ENCODE assay signal across 9 mouse cellular contexts in genomic region chr7:73954441-73954840, GRCm38 (mm10). TPM values are rescaled to one million over a fixed set of nuclear protein-coding genes. Genes with fewer than 3 reads are reported as not detected.
DNase-seq lines count a peak whose midpoint lies in the region; ATAC-seq lines count a peak whose summit lies in the region.
"Had no signal": no experiment of that assay in that cellular context is flagged by ENCODE, and none has a peak within 500 bp of the region (broad histone marks: within the 10 kb centered on the region; RNA-seq: fewer than 3 reads in every experiment).

No protein-coding gene starts in this region.

- no peak overlapping the region for H3K4me2 ChIP-seq in forebrain, embryonic 13.5 days
- H3K4me2 ChIP-seq in forebrain, embryonic 11.5 days (ENCODE audit: low read depth, low read length, severe bottlenecking) = no peak overlapping the region
- H3K4me2 ChIP-seq: limb, embryonic 15.5 days had no signal

- H3K4me3 ChIP-seq in forebrain, embryonic 13.5 days = no peak overlapping the region
- no peak overlapping the region for H3K4me3 ChIP-seq in forebrain, embryonic 11.5 days (ENCODE audit: low read depth, low read length)
- H3K4me3 ChIP-seq: limb, embryonic 15.5 days had no signal

- 0 out of 2 replicates have a peak, but pooled peaks cover 7% of the 10 kb centered on the region for H3K4me1 ChIP-seq in forebrain, embryonic 13.5 days
- H3K4me1 ChIP-seq in forebrain, embryonic 11.5 days (replicated peaks; ENCODE audit: control insufficient read depth, insufficient read depth, low read length) = no peaks in the 10 kb centered on the region

- no peaks in the 10 kb centered on the region for H3K9me3 ChIP-seq in forebrain, embryonic 13.5 days (replicated peaks)
- no peaks in the 10 kb centered on the region for H3K9me3 ChIP-seq in forebrain, embryonic 11.5 days (ENCODE audit: control insufficient read depth, low read length)
- H3K9me3 ChIP-seq: limb, embryonic 15.5 days had no signal

- H3K27ac ChIP-seq in forebrain, embryonic 13.5 days = no peak overlapping the region; the same call in 1 of the 2 replicates
- no peak overlapping the region for H3K27ac ChIP-seq in forebrain, embryonic 11.5 days (ENCODE audit: low read depth, low read length)
- H3K27ac ChIP-seq: limb, embryonic 15.5 days had no signal

- no peak for DNase-seq in forebrain, embryonic 11.5 days (ENCODE audit: low spot score)
- DNase-seq in retina, postnatal 1 day = peak; percentile 59
- no peak for DNase-seq in retina, embryonic 14.5 days (ENCODE audit: low spot score)
- peak; percentile 22 to 38 for DNase-seq in heart, adult 9 months (ENCODE audit: low spot score in 2 of 2)
- DNase-seq in ovary, postnatal 36 days (ENCODE audit: low spot score) = peak; percentile 25
- no peak for DNase-seq in left cerebral cortex, postnatal 25 days (ENCODE audit: low spot score in 2 of 2)
- DNase-seq in embryo, embryonic 10 days (ENCODE audit: low spot score) = no peak

- H3K27me3 ChIP-seq in forebrain, embryonic 13.5 days = no peaks in the 10 kb centered on the region
- H3K27me3 ChIP-seq in forebrain, embryonic 11.5 days (ENCODE audit: control insufficient read depth, insufficient read depth, low read length) = no peaks in the 10 kb centered on the region
- H3K27me3 ChIP-seq: limb, embryonic 15.5 days had no signal

- peak; percentile 44; the same call in 1 of the 2 replicates for ATAC-seq in forebrain, embryonic 13.5 days
- ATAC-seq in forebrain, embryonic 11.5 days (replicated peaks; ENCODE audit: low FRiP score) = no peak

- H3K36me3 ChIP-seq in forebrain, embryonic 13.5 days (ENCODE audit: poor library complexity, severe bottlenecking) = peaks cover 99% of the 10 kb centered on the region
- H3K36me3 ChIP-seq in forebrain, embryonic 11.5 days (ENCODE audit: control insufficient read depth, insufficient read depth, low read length) = no peaks in the 10 kb centered on the region; the same call in 1 of the 2 replicates

- intact Hi-C loops in left cerebral cortex, postnatal 25 days (cut with DNase I) = no loop called here

- WGBS in forebrain, embryonic 13.5 days = 50% methylated on average over 5 of the region's 5 CpGs
- WGBS in forebrain, embryonic 11.5 days = 78% methylated on average over 5 of the region's 5 CpGs

- no peak overlapping the region for H3K9ac ChIP-seq in forebrain, embryonic 13.5 days
- no peak overlapping the region for H3K9ac ChIP-seq in forebrain, embryonic 11.5 days (ENCODE audit: low read length)
- H3K9ac ChIP-seq: limb, embryonic 15.5 days had no signal

RNA-seq across cellular contexts. Expression of gene St8sia2, which starts 59.0 kb away (rescaled TPM):
- 53.2 and 58.8 TPM in 2 replicates for polyA plus RNA-seq in forebrain, embryonic 13.5 days (2015; fragmentation: Nextera tagmentation; extraction: Ambion mirVana)
- polyA plus RNA-seq in forebrain, embryonic 11.5 days (2014; fragmentation: Nextera tagmentation; extraction: Ambion mirVana) = 35.8 and 42.0 TPM in 2 replicates
- total RNA-seq in left cerebral cortex, postnatal 25 days (2021) = 1 to 10 TPM; 1.9 to 2.4 TPM

Comparison
In these comparisons a context has a peak if more than half of its experiments do, and no peak if none do; other contexts are left out.
1. DNase-seq: peak in retina, postnatal 1 day (single experiment), heart, adult 9 months (2 of 2) and ovary, postnatal 36 days (single experiment); none in forebrain, embryonic 11.5 days (single experiment), retina, embryonic 14.5 days (single experiment), left cerebral cortex, postnatal 25 days (0 of 2) and embryo, embryonic 10 days (single experiment).